Mouse (Mus musculus) kidney, adult 8-10 months (tissue): ENCODE results near the gene Hs3st3b1.

ENCODE experiments used
- DNase-seq, 2 experiments: peaks; one replicate each; pipeline ENCODE4 v3.0.0; 2022

Gene Hs3st3b1

GRCm38 (mm10) chr11:63923386-63923785 lies 1.3 kb upstream of the Hs3st3b1 start:
- DNase-seq: no peak

GRCm38 (mm10) chr11:63921044-63921951 lies 792 bp downstream of the Hs3st3b1 start:
- DNase-seq: no peak

GRCm38 (mm10) chr11:63920531-63920930 lies 1.6 kb downstream of the Hs3st3b1 start:
- DNase-seq: peak in 1 of 2 experiments; percentile 68

- no peak for DNase-seq
Observed at GRCm38 (mm10) chr11:63919211-63920098, 2.6 kb downstream of the Hs3st3b1 start.

GRCm38 (mm10) chr11:63918321-63919105 lies 3.6 kb downstream of the Hs3st3b1 start:
- peak; percentile 61 to 84 for DNase-seq

- DNase-seq: no peak
Observed at GRCm38 (mm10) chr11:63917561-63917960, 4.5 kb downstream of the Hs3st3b1 start.

- DNase-seq: peak; percentile 80 to 83
Observed at GRCm38 (mm10) chr11:63914388-63914787, 7.7 kb downstream of the Hs3st3b1 start.

GRCm38 (mm10) chr11:63913936-63914335 lies 8.2 kb downstream of the Hs3st3b1 start:
- DNase-seq: no peak

GRCm38 (mm10) chr11:63911001-63911400 lies 11.1 kb downstream of the Hs3st3b1 start:
- DNase-seq: no peak

- DNase-seq: no peak
Observed at GRCm38 (mm10) chr11:63909961-63910360, 12.1 kb downstream of the Hs3st3b1 start.

- DNase-seq: no peak
Observed at GRCm38 (mm10) chr11:63908500-63908899, 13.6 kb downstream of the Hs3st3b1 start.

GRCm38 (mm10) chr11:63906552-63907353 lies 15.3 kb downstream of the Hs3st3b1 start:
- no peak for DNase-seq

- DNase-seq: no peak
Observed at GRCm38 (mm10) chr11:63904787-63905186, 17.3 kb downstream of the Hs3st3b1 start.

- DNase-seq: no peak
Observed at GRCm38 (mm10) chr11:63898509-63899168, 23.5 kb downstream of the Hs3st3b1 start.

GRCm38 (mm10) chr11:63897856-63898508 lies 24.1 kb downstream of the Hs3st3b1 start:
- no peak for DNase-seq

GRCm38 (mm10) chr11:63897011-63897410 lies 25.1 kb downstream of the Hs3st3b1 start:
- no peak for DNase-seq

- DNase-seq: peak; percentile 27 to 39
Observed at GRCm38 (mm10) chr11:63894188-63894587, 27.9 kb downstream of the Hs3st3b1 start.

GRCm38 (mm10) chr11:63893557-63893956 lies 28.5 kb downstream of the Hs3st3b1 start:
- no peak for DNase-seq

GRCm38 (mm10) chr11:63891479-63892020 lies 30.5 kb downstream of the Hs3st3b1 start:
- DNase-seq: no peak

GRCm38 (mm10) chr11:63883385-63883784 lies 38.7 kb downstream of the Hs3st3b1 start:
- DNase-seq: no peak
